Mouse (Mus musculus) adrenal gland, postnatal 10 days (tissue): Measurements from ENCODE around the gene Pdpk1. TPM values are rescaled to one million over a fixed set of nuclear protein-coding genes. Genes with fewer than 3 reads are reported as not detected.
A peak's percentile ranks its signal among the peaks of the same experiment; 100 is the strongest.
"Not testable (repeated sequence)": the region's sequence is repeated elsewhere in the genome, so short reads cannot be mapped to it uniquely, and the experiment has no call there.

Experiments
- DNase-seq: peaks from one replicate; pipeline ENCODE4 v3.0.0; 2021; ENCODE audit warnings: mixed read lengths
- total RNA-seq, 2 experiments: library from RNA; stranded (reverse); gene quantifications; 2 replicates each; pipeline ENCODE4 v1.2.3; 2021

Gene Pdpk1
- total RNA-seq, 2 experiments from 2014 or later, result 46.8 to 53.3 TPM

GRCm38 (mm10) chr17:24126801-24127200 lies 23.9 kb downstream of the Pdpk1 start:
- no peak for DNase-seq

GRCm38 (mm10) chr17:24119446-24119845 lies 31.3 kb downstream of the Pdpk1 start:
- DNase-seq, result no peak

GRCm38 (mm10) chr17:24113031-24113430 lies 37.7 kb downstream of the Pdpk1 start:
- DNase-seq, result no peak

- peak; percentile 18 for DNase-seq
Observed at GRCm38 (mm10) chr17:24111256-24111655, 39.5 kb downstream of the Pdpk1 start.

GRCm38 (mm10) chr17:24108896-24109295 lies 41.8 kb downstream of the Pdpk1 start:
- no peak for DNase-seq

GRCm38 (mm10) chr17:24105111-24105510 lies 45.6 kb downstream of the Pdpk1 start:
- no peak for DNase-seq

- no peak for DNase-seq
Observed at GRCm38 (mm10) chr17:24098354-24098753, 52.4 kb downstream of the Pdpk1 start.

GRCm38 (mm10) chr17:24090575-24090974 lies 60.1 kb downstream of the Pdpk1 start:
- no peak for DNase-seq

GRCm38 (mm10) chr17:24086399-24086798 lies 64.3 kb downstream of the Pdpk1 start:
- not testable (repeated sequence) for DNase-seq

- no peak for DNase-seq
Observed at GRCm38 (mm10) chr17:24084593-24084992, 66.1 kb downstream of the Pdpk1 start.

- no peak for DNase-seq
Observed at GRCm38 (mm10) chr17:24077101-24077500, 73.6 kb downstream of the Pdpk1 start.

GRCm38 (mm10) chr17:24072919-24073696 lies 77.6 kb downstream of the Pdpk1 start, which contains the start of gene Kctd5:
Gene Kctd5 (minus strand): TSS chr17:24073485.
- peak; percentile 96 for DNase-seq

- DNase-seq, result no peak
Observed at GRCm38 (mm10) chr17:24069531-24069930, 81.2 kb downstream of the Pdpk1 start.

- no peak for DNase-seq
Observed at GRCm38 (mm10) chr17:24068271-24068670, 82.5 kb downstream of the Pdpk1 start.

GRCm38 (mm10) chr17:24062459-24063155 lies 88.1 kb downstream of the Pdpk1 start:
- DNase-seq, result no peak

- DNase-seq, result no peak
Observed at GRCm38 (mm10) chr17:24057730-24058245, 92.9 kb downstream of the Pdpk1 start.

- no peak for DNase-seq
Observed at GRCm38 (mm10) chr17:24056636-24057625, 93.8 kb downstream of the Pdpk1 start.

GRCm38 (mm10) chr17:24049008-24049407 lies 101.7 kb downstream of the Pdpk1 start:
- DNase-seq, result no peak

- DNase-seq, result peak; percentile 15
Observed at GRCm38 (mm10) chr17:24048053-24048452, 102.7 kb downstream of the Pdpk1 start.

GRCm38 (mm10) chr17:24046026-24046425 lies 104.7 kb downstream of the Pdpk1 start:
- DNase-seq, result peak; percentile 17

- DNase-seq, result peak; percentile 55
Observed at GRCm38 (mm10) chr17:24045608-24046007, 105.1 kb downstream of the Pdpk1 start.

GRCm38 (mm10) chr17:24044482-24044881 lies 106.2 kb downstream of the Pdpk1 start:
- DNase-seq, result no peak
